Mouse (Mus musculus) gastrocnemius, postnatal 36 days (tissue): Measurements from ENCODE around the gene Caap1. TPM values are rescaled to one million over a fixed set of nuclear protein-coding genes. Genes with fewer than 3 reads are reported as not detected.

Experiments
- DNase-seq, 2 experiments: peaks; one replicate each; pipeline ENCODE4 v3.0.0; 2022
- intact Hi-C: fragments of 180-260 bp; cut with DNase I; formaldehyde crosslinking; loops from one replicate; pipeline ENCODE4 v1.15.1; 2025
- long read RNA-seq, 2 experiments: library from polyadenylated mRNA; stranded (forward); transcript quantifications; one replicate each; pipeline ENCODE4 v2.0.0; 2021
- total RNA-seq, 2 experiments: library from RNA; stranded (reverse); gene quantifications; 2 replicates each; pipeline ENCODE4 v1.2.3; 2021

Gene Caap1
- 1 to 10 TPM; 1.9 to 2.4 TPM for total RNA-seq
- long read RNA-seq, experiment 1, partial matches to known transcripts: 0 of 4 reads
- long read RNA-seq, experiment 1, other reads (novel, unspliced or antisense): 1 of 4 reads
- long read RNA-seq, experiment 2, partial matches to known transcripts: 0 of 6 reads
- long read RNA-seq, experiment 2, other reads (novel, unspliced or antisense): 1 of 6 reads

- intact Hi-C loops: loop anchor here (5.0 kb wide), 1 partner anchor 46 kb away; the partner anchor contains the start of gene Plaa
- peak; percentile 88 to 91 for DNase-seq
These were observed at the start of gene Caap1, which contains the start of gene Gm10306 for GRCm38 (mm10) chr4:94556265-94557054. Caap1 (minus strand) TSS chr4:94556796. Gm10306 (plus strand) TSS chr4:94556546.

GRCm38 (mm10) chr4:94605591-94605990, 49.0 kb upstream of the Caap1 start:
- intact Hi-C loops: no loop called here
- no peak for DNase-seq

GRCm38 (mm10) chr4:94604452-94605019, 47.9 kb upstream of the Caap1 start:
- DNase-seq: no peak
- intact Hi-C loops: loop anchor here (5.0 kb wide), 1 partner anchor 47 kb away; the partner anchor contains the start of genes Caap1 and Gm10306

GRCm38 (mm10) chr4:94603031-94603629, 46.5 kb upstream of the Caap1 start, which contains the start of gene Plaa:
Plaa (minus strand) TSS chr4:94603244.
- peak; percentile 82 to 92 for DNase-seq
- intact Hi-C loops: loop anchor here (5.0 kb wide), 1 partner anchor 46 kb away; the partner anchor contains the start of genes Caap1 and Gm10306

- intact Hi-C loops: loop anchor here (5.0 kb wide), 1 partner anchor 45 kb away; the partner anchor contains the start of genes Caap1 and Gm10306
- DNase-seq: no peak
These were observed 46.0 kb upstream of the Caap1 start for GRCm38 (mm10) chr4:94602496-94603030.

- no peak for DNase-seq
- intact Hi-C loops: loop anchor here (5.0 kb wide), 1 partner anchor 44 kb away; the partner anchor contains the start of genes Caap1 and Gm10306
These were observed 44.8 kb upstream of the Caap1 start for GRCm38 (mm10) chr4:94601395-94601794.

GRCm38 (mm10) chr4:94592709-94593108, 36.1 kb upstream of the Caap1 start:
- intact Hi-C loops: no loop called here
- DNase-seq: no peak

- DNase-seq: no peak
These were observed 35.3 kb upstream of the Caap1 start for GRCm38 (mm10) chr4:94591765-94592381.

GRCm38 (mm10) chr4:94572677-94573076, 16.1 kb upstream of the Caap1 start:
- intact Hi-C loops: no loop called here
- no peak for DNase-seq

More at GRCm38 (mm10) chr4:94591765-94592381, 35.3 kb upstream of the Caap1 start:
- intact Hi-C loops: no loop called here

GRCm38 (mm10) chr4:94564297-94564696, 7.7 kb upstream of the Caap1 start:
- DNase-seq: no peak
- intact Hi-C loops: no loop called here

- intact Hi-C loops: no loop called here
- no peak for DNase-seq
These were observed 5.5 kb upstream of the Caap1 start for GRCm38 (mm10) chr4:94561954-94562648.

- intact Hi-C loops: no loop called here
These were observed 3.7 kb upstream of the Caap1 start for GRCm38 (mm10) chr4:94560316-94560715.

GRCm38 (mm10) chr4:94559266-94559665, 2.7 kb upstream of the Caap1 start:
- no peak for DNase-seq
- intact Hi-C loops: loop anchor here (5.0 kb wide), 1 partner anchor 43 kb away; the partner anchor contains the start of gene Plaa

More at GRCm38 (mm10) chr4:94560316-94560715, 3.7 kb upstream of the Caap1 start:
- DNase-seq: no peak

GRCm38 (mm10) chr4:94557145-94557544, 549 bp upstream of the Caap1 start:
- DNase-seq: no peak
- intact Hi-C loops: loop anchor here (5.0 kb wide), 1 partner anchor 45 kb away; the partner anchor contains the start of gene Plaa

GRCm38 (mm10) chr4:94554955-94555494, 1.6 kb downstream of the Caap1 start:
- intact Hi-C loops: loop anchor here (5.0 kb wide), 1 partner anchor 47 kb away; the partner anchor contains the start of gene Plaa
- DNase-seq: no peak

- intact Hi-C loops: no loop called here
- no peak for DNase-seq
These were observed 12.3 kb downstream of the Caap1 start for GRCm38 (mm10) chr4:94544321-94544720.

- intact Hi-C loops: no loop called here
- DNase-seq: no peak
These were observed 13.6 kb downstream of the Caap1 start for GRCm38 (mm10) chr4:94543041-94543440.

- intact Hi-C loops: no loop called here
- no peak for DNase-seq
These were observed 23.4 kb downstream of the Caap1 start for GRCm38 (mm10) chr4:94533205-94533604.

GRCm38 (mm10) chr4:94529448-94529847, 27.1 kb downstream of the Caap1 start:
- DNase-seq: no peak
- intact Hi-C loops: no loop called here
